Mouse (Mus musculus): ENCODE measurements around the gene Mis12. TPM values are rescaled to one million over a fixed set of nuclear protein-coding genes. Genes with fewer than 3 reads are reported as not detected.

The Mis12 gene
- total RNA-seq, 1 experiment = 27.0 TPM

DNA sequence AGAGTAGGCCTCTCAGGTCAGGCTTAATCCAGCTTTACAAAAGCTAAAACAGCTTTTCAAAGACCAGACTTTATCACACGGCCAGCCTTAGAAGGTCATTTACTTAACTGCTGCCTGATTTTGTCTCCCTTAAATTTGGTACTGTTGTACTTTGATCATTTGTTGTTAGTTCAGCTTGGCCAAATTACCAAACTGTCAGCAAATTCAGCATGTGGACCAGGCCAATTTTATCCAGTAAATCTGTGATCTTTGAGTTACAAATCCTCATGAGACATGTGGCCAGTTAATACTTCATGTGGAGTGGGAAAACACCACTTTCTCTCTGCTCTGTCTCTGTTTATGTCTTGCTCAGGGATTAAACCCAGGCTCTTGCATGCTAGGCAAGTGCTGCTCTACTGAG, 46.8 kb upstream of the Mis12 start:
- in situ Hi-C loops (cut with MboI; ENCODE audit: low sequenced_read_pairs in 2 of 2, unreplicated experiment in 2 of 2) = no loop called here
- no peak overlapping the region for H3K4me3 ChIP-seq (ENCODE audit: insufficient read depth in 1 of 2, low read depth in 1 of 2, low read length in 2 of 2, poor library complexity in 1 of 2, severe bottlenecking in 1 of 2)
- TF ChIP-seq HCFC1 (IDR thresholded peaks at IDR 0.05; ENCODE audit: borderline replicate concordance, insufficient read depth, low read length) (no peak), ZNF384 (IDR thresholded peaks at IDR 0.05; ENCODE audit: low read depth, low read length) (no peak), ZC3H11A (IDR thresholded peaks at IDR 0.05; ENCODE audit: borderline replicate concordance, low read depth, low read length) (no peak), MAFK (IDR thresholded peaks at IDR 0.05; ENCODE audit: insufficient read depth, low read depth, low read length) (no peak), CHD2 (IDR thresholded peaks at IDR 0.05; ENCODE audit: low read depth, low read length) (no peak)
- DNase-seq (ENCODE audit: low read depth, low spot score) = no peak
- H3K9ac ChIP-seq (ENCODE audit: insufficient read depth, low read depth, low read length, poor library complexity, severe bottlenecking) = no peak overlapping the region
- H3K4me1 ChIP-seq (ENCODE audit: control insufficient read depth in 2 of 2, insufficient read depth in 2 of 2, low read length in 2 of 2, poor library complexity in 1 of 2) = no peaks in the 10 kb centered on the region
- H3K36me3 ChIP-seq (ENCODE audit: control insufficient read depth, insufficient read depth, low read length, poor library complexity, severe bottlenecking) = peaks cover 17% of the 10 kb centered on the region
- H3K9me3 ChIP-seq (ENCODE audit: control insufficient read depth, insufficient read depth, low read depth, low read length) = no peaks in the 10 kb centered on the region
- H3K27ac ChIP-seq (ENCODE audit: insufficient read depth, low read depth, low read length, poor library complexity, severe bottlenecking) = no peak overlapping the region

- TF ChIP-seq ZNF384 (IDR thresholded peaks at IDR 0.05; ENCODE audit: low read depth, low read length) = no peak
- no peak for TF ChIP-seq HCFC1 (IDR thresholded peaks at IDR 0.05; ENCODE audit: borderline replicate concordance, insufficient read depth, low read length)
- no peak for TF ChIP-seq MAFK (IDR thresholded peaks at IDR 0.05; ENCODE audit: insufficient read depth, low read depth, low read length)
- TF ChIP-seq CHD2 (IDR thresholded peaks at IDR 0.05; ENCODE audit: low read depth, low read length) = no peak
- TF ChIP-seq ZC3H11A (IDR thresholded peaks at IDR 0.05; ENCODE audit: borderline replicate concordance, low read depth, low read length) = no peak
- H3K4me1 ChIP-seq (ENCODE audit: control insufficient read depth in 2 of 2, insufficient read depth in 2 of 2, low read length in 2 of 2, poor library complexity in 1 of 2) = no peaks in the 10 kb centered on the region
- peaks cover 29% of the 10 kb centered on the region for H3K36me3 ChIP-seq (ENCODE audit: control insufficient read depth, insufficient read depth, low read length, poor library complexity, severe bottlenecking)
- no peaks in the 10 kb centered on the region for H3K9me3 ChIP-seq (ENCODE audit: control insufficient read depth, insufficient read depth, low read depth, low read length)
- no peak overlapping the region for H3K4me3 ChIP-seq (ENCODE audit: insufficient read depth in 1 of 2, low read depth in 1 of 2, low read length in 2 of 2, poor library complexity in 1 of 2, severe bottlenecking in 1 of 2)
- in situ Hi-C loops (cut with MboI; ENCODE audit: low sequenced_read_pairs in 2 of 2, unreplicated experiment in 2 of 2) = no loop called here
- no peak overlapping the region for H3K27ac ChIP-seq (ENCODE audit: insufficient read depth, low read depth, low read length, poor library complexity, severe bottlenecking)
- no peak for DNase-seq (ENCODE audit: low read depth, low spot score)
- no peak overlapping the region for H3K9ac ChIP-seq (ENCODE audit: insufficient read depth, low read depth, low read length, poor library complexity, severe bottlenecking)
Measured at GRCm38 (mm10) chr11:70973947-70974346, 45.5 kb upstream of the Mis12 start.

GRCm38 (mm10) chr11:70975193-70975592, 44.2 kb upstream of the Mis12 start:
- Histone ChIP-seq H3K4me3 (ENCODE audit: insufficient read depth in 1 of 2, low read depth in 1 of 2, low read length in 2 of 2, poor library complexity in 1 of 2, severe bottlenecking in 1 of 2) (no peak overlapping the region), H3K4me1 (ENCODE audit: control insufficient read depth in 2 of 2, insufficient read depth in 2 of 2, low read length in 2 of 2, poor library complexity in 1 of 2) (peaks cover 0 to 3% of the 10 kb centered on the region in 2 experiments; a peak in 2 of 4 replicates), H3K9ac (ENCODE audit: insufficient read depth, low read depth, low read length, poor library complexity, severe bottlenecking) (no peak overlapping the region), H3K9me3 (ENCODE audit: control insufficient read depth, insufficient read depth, low read depth, low read length) (no peaks in the 10 kb centered on the region), H3K36me3 (ENCODE audit: control insufficient read depth, insufficient read depth, low read length, poor library complexity, severe bottlenecking) (peaks cover 41% of the 10 kb centered on the region), H3K27ac (ENCODE audit: insufficient read depth, low read depth, low read length, poor library complexity, severe bottlenecking) (no peak overlapping the region)
- DNase-seq (ENCODE audit: low read depth, low spot score) = no peak
- in situ Hi-C loops (cut with MboI; ENCODE audit: low sequenced_read_pairs in 2 of 2, unreplicated experiment in 2 of 2) = no loop called here
- TF ChIP-seq ZNF384 (IDR thresholded peaks at IDR 0.05; ENCODE audit: low read depth, low read length) (no peak), ZC3H11A (IDR thresholded peaks at IDR 0.05; ENCODE audit: borderline replicate concordance, low read depth, low read length) (no peak), CHD2 (IDR thresholded peaks at IDR 0.05; ENCODE audit: low read depth, low read length) (no peak), HCFC1 (IDR thresholded peaks at IDR 0.05; ENCODE audit: borderline replicate concordance, insufficient read depth, low read length) (no peak), MAFK (IDR thresholded peaks at IDR 0.05; ENCODE audit: insufficient read depth, low read depth, low read length) (no peak)

GRCm38 (mm10) chr11:70977293-70977692, 42.1 kb upstream of the Mis12 start:
- in situ Hi-C loops (cut with MboI; ENCODE audit: low sequenced_read_pairs in 2 of 2, unreplicated experiment in 2 of 2) = no loop called here
- Histone ChIP-seq H3K9me3 (ENCODE audit: control insufficient read depth, insufficient read depth, low read depth, low read length) (no peaks in the 10 kb centered on the region), H3K27ac (ENCODE audit: insufficient read depth, low read depth, low read length, poor library complexity, severe bottlenecking) (no peak overlapping the region), H3K4me1 (ENCODE audit: control insufficient read depth in 2 of 2, insufficient read depth in 2 of 2, low read length in 2 of 2, poor library complexity in 1 of 2) (peaks cover 0 to 4% of the 10 kb centered on the region in 2 experiments; a peak in 2 of 4 replicates), H3K4me3 (ENCODE audit: insufficient read depth in 1 of 2, low read depth in 1 of 2, low read length in 2 of 2, poor library complexity in 1 of 2, severe bottlenecking in 1 of 2) (no peak overlapping the region), H3K9ac (ENCODE audit: insufficient read depth, low read depth, low read length, poor library complexity, severe bottlenecking) (no peak overlapping the region), H3K36me3 (ENCODE audit: control insufficient read depth, insufficient read depth, low read length, poor library complexity, severe bottlenecking) (peaks cover 52% of the 10 kb centered on the region)
- TF ChIP-seq HCFC1 (IDR thresholded peaks at IDR 0.05; ENCODE audit: borderline replicate concordance, insufficient read depth, low read length) (no peak), ZNF384 (IDR thresholded peaks at IDR 0.05; ENCODE audit: low read depth, low read length) (no peak)
- DNase-seq (ENCODE audit: low read depth, low spot score) = no peak

DNA sequence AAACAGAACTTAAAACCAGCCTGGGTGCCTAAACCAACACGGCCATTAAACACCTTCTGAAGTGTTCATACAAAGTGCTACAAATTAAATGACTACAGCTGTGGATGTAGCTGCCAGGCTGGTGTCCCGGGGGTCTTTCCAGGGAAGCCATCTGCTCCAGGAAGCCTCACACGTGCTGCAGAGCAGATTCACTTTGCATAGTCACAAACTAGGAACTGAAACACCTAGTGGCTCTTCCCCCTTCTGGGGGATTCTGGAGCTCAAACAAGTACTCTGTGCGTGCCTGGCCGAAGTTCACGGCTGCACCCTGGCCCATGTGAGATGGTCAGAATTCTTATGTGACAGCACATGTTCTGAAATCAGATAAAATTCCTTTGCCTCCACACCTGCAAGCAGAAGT, 39.2 kb upstream of the Mis12 start:
- in situ Hi-C loops (cut with MboI; ENCODE audit: low sequenced_read_pairs in 2 of 2, unreplicated experiment in 2 of 2) = no loop called here
- H3K36me3 ChIP-seq (ENCODE audit: control insufficient read depth, insufficient read depth, low read length, poor library complexity, severe bottlenecking) = peaks cover 47% of the 10 kb centered on the region
- H3K9me3 ChIP-seq (ENCODE audit: control insufficient read depth, insufficient read depth, low read depth, low read length) = no peaks in the 10 kb centered on the region
- H3K4me3 ChIP-seq (ENCODE audit: insufficient read depth in 1 of 2, low read depth in 1 of 2, low read length in 2 of 2, poor library complexity in 1 of 2, severe bottlenecking in 1 of 2) = peak overlapping the region in 1 of 2 experiments; percentile 18; a peak in 1 of 4 replicates
- TF ChIP-seq ZNF384 (IDR thresholded peaks at IDR 0.05; ENCODE audit: low read depth, low read length) = no peak
- no peak for TF ChIP-seq ZC3H11A (IDR thresholded peaks at IDR 0.05; ENCODE audit: borderline replicate concordance, low read depth, low read length)
- no peak for TF ChIP-seq CHD2 (IDR thresholded peaks at IDR 0.05; ENCODE audit: low read depth, low read length)
- TF ChIP-seq MAFK (IDR thresholded peaks at IDR 0.05; ENCODE audit: insufficient read depth, low read depth, low read length) = no peak
- TF ChIP-seq HCFC1 (IDR thresholded peaks at IDR 0.05; ENCODE audit: borderline replicate concordance, insufficient read depth, low read length) = no peak
- H3K4me1 ChIP-seq (ENCODE audit: control insufficient read depth in 2 of 2, insufficient read depth in 2 of 2, low read length in 2 of 2, poor library complexity in 1 of 2) = peaks cover 0 to 4% of the 10 kb centered on the region in 2 experiments; a peak in 2 of 4 replicates
- DNase-seq (ENCODE audit: low read depth, low spot score) = no peak
- H3K9ac ChIP-seq (ENCODE audit: insufficient read depth, low read depth, low read length, poor library complexity, severe bottlenecking) = peak overlapping the region; percentile 25; the same call in 1 of the 2 replicates
- peak overlapping the region; percentile 14; the same call in 1 of the 2 replicates for H3K27ac ChIP-seq (ENCODE audit: insufficient read depth, low read depth, low read length, poor library complexity, severe bottlenecking)
